Mouse (Mus musculus) urinary bladder, postnatal 10 days (tissue): ENCODE data around the gene Tex14.
A peak's percentile ranks its signal among the peaks of the same experiment; 100 is the strongest.
"Not testable (repeated sequence)": the region's sequence is repeated elsewhere in the genome, so short reads cannot be mapped to it uniquely, and the experiment has no call there.

Source experiments
- DNase-seq: peaks from one replicate; pipeline ENCODE4 v3.0.0; 2022; ENCODE audit warnings: low spot score

Tex14 gene

GRCm38 (mm10) chr11:87426450-87427250 lies 21.8 kb downstream of the Tex14 start:
- not testable (repeated sequence) for DNase-seq

- DNase-seq: no peak
These were observed 22.6 kb downstream of the Tex14 start for GRCm38 (mm10) chr11:87427273-87428050.

DNA sequence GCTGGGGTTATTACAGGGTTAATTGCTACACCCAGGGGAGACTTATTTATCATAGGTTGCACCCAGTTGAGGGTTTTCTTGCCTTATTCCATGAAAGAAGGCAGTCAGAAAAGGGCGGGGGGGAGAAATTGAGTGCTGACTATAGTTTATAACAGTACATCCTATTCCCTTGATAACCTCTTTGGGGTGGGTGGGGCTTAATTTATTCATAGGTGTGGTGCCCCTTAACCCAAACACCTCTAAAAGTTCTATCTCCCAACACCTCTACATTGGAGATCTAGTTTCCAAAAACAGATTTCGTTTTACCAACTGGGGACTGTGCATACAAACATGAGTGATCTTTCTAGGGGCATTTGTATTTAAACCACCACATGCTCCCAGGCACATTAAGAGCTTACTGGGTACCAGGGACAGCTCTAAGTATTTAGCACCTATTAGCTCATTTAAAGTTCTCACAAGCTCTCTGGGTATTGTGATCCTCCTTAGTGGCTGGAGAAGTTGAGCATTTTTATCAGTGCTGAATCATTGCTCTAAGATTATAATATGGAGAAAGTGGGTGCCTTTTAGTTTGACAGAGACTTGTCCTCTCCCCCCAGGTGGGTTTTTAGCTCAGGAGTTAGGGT lies 23.3 kb downstream of the Tex14 start:
- DNase-seq: no peak

- DNase-seq: no peak
These were observed 24.5 kb downstream of the Tex14 start for GRCm38 (mm10) chr11:87429363-87429762.

DNA sequence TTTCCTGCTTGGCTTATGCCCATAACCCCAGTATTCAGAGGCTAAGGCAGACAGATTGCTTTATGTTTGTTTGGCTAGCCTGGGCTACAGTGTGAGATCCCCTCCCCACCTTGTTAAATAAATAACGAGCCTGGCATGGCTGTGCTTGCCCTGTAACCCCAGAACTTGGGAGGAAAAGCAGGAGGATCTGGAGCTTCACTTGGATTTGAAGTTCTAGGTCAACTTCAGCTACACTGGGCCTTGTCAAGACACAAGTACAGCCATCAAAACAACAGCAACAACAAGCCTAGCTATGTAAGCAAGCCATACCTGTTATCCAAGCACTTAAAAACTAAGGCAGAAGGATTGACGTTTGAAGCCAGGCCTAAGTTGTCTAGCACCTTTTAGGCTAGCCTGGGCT lies 25.5 kb downstream of the Tex14 start:
- no peak for DNase-seq

DNA sequence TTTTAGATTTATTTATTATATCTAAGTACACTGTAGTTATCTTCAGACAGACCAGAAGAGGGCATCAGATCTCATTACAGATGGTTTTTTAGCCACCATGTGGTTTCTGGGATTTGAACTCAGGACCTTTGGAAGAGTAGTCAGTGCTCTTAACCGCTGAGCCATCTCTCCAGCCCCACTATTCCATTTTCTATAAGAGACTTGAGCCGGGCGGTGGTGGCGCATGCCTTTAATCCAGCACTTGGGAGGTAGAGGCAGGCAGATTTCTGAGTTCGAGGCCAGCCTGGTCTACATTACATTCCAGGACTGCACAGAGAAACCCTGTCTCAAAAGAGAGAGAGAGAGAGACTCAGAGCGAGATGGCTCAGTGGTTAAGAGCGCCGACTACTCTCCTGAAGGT lies 26.9 kb downstream of the Tex14 start:
- not testable (repeated sequence) for DNase-seq

DNA sequence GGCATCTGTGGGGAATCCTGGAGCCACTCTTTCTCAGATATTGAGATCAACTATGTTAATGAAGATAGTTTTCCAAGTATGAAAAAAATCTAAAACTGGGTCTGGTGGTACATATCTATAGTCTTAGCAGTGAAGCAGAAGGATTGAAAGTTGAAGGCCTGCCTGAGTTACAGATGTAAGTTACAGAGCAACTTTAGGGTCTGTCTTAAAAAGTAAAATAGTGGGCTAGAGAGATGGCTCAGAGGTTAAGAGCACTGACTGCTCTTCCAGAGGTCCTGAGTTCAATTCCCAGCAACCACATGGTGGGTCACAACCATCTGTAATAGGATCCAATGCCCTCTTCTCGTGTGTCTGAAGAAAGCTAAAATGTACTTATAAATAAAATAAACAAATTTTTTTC lies 27.6 kb downstream of the Tex14 start:
- no peak for DNase-seq

DNA sequence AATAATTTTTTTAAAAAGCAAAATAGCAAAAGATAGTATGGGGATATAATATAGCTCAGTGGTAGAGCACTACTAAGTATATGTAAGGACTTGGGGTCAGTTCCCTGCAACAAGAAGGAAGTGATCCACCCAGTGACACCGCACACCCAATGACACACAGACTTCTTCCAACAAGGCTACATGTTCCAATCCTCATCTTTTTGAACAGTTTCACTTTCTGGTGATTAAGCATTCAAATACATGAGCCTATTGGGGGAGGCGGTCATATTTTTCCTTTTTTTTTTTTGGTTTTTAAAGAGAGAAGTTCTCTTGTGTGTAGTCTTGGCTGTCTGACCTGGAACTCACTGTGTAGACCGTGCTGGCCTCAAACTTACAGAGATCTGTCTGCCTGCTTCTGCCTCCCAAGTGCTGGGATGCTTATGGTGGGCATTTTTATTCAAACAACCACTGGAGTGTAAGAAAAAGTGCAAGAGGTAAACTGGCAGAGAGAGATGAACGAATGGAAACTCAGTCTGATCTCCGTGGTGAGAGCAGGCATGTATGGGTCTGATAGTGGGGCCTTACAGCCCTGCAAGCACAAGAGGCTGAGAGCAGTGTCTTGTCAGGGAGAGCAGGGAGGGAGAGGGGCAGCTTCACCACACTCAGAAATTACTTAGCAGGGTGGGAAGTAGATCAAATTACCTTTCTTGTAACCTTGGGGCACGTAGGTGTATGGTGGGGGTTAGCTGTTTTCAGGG lies 28.2 kb downstream of the Tex14 start:
- no peak for DNase-seq

DNA sequence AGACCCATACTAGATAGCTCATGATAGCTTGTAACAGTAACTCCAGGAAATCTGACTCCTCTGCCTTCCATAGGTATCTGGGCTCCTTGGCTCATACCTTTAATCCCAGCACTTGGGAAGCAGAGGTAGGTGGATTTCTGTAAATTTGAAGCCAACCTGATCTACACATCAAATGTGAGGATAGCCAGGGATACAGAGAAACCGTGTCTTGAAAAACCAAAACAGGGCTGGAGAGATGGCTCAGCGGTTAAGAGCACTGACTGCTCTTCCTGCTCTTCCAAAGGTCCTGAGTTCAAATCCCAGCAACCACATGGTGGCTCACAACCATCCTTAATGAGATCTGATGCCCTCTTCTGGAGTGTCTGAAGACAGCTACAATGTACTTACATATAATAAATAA lies 30.2 kb downstream of the Tex14 start:
- not testable (repeated sequence) for DNase-seq

DNA sequence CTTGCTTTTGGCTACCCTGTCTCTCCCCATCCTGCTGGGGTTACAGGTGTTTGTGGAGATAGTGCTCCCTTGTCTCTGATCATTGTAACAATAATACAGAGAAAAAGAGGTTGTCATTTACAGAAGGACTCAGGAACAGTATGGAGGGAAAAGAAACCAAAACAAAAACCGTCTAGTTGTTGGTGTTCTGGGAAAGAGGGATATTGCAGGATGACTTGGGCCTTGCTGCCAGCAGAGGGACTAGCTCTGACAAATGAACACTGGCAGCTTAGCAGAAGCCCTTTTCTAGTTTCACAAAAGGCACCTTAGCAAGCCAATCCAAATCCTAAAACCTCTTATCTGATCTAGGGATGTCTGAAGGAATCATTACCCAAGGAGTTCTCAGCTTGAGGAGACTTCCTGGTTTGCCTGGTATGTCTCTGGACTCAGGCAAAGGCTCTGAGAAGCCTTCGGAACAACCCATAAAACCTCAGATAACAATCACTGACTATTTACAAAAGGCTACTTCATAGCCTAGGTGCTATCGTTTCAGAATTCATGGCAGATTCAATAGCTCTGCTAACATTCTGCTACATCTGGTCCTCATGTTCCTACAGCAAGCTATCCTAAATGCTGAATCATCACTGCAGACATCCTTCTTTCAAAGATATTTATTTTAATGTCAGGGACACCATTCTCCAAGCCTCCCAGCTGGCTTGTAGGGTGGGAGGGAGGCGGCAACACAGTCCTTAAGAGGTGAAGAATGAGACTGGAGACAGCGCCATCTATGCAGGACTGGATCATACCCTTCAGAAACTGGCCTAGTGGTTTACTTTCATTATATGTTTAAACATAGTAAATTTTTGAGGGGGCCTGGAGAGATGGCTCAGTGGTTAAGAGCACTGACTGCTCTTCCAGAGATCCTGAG lies 31.7 kb downstream of the Tex14 start:
- no peak for DNase-seq

DNA sequence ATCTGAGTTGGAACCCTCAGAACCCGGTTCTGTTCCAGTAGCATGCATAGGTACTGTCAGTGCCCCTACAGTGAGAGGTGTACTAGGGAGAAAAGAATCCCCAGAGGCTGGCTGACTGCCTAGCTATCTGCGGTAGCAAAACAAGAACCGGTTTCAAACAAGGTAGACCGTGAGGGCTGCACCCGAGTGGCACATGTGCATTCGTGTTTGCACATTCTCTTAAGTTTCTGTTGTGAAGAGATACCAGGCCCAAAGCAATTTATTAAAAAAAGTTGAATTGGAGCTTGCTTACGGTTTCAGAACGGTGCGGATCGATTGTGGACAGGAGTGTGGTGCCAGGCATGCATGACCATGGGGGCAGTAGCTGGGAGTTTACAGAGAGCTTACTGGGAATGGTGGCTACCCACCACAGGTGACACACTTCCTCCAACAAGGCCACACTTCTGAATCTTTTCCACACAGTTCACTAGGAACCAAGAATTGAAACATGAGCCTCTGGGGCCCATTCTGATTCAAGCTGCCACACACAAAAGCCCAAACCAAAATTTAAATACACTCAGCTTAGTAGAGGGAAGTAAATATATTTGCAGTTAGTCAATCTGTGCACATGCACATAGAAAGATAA lies 35.0 kb downstream of the Tex14 start:
- no peak for DNase-seq

GRCm38 (mm10) chr11:87442643-87443372 lies 37.9 kb downstream of the Tex14 start:
- DNase-seq: peak; percentile 34

GRCm38 (mm10) chr11:87443373-87443883 lies 38.6 kb downstream of the Tex14 start:
- no peak for DNase-seq

- DNase-seq: not testable (repeated sequence)
These were observed 39.2 kb downstream of the Tex14 start for GRCm38 (mm10) chr11:87444056-87444455.

- no peak for DNase-seq
These were observed 40.0 kb downstream of the Tex14 start for GRCm38 (mm10) chr11:87444735-87445428.

- DNase-seq: not testable (repeated sequence)
These were observed 40.7 kb downstream of the Tex14 start for GRCm38 (mm10) chr11:87445593-87445992.

DNA sequence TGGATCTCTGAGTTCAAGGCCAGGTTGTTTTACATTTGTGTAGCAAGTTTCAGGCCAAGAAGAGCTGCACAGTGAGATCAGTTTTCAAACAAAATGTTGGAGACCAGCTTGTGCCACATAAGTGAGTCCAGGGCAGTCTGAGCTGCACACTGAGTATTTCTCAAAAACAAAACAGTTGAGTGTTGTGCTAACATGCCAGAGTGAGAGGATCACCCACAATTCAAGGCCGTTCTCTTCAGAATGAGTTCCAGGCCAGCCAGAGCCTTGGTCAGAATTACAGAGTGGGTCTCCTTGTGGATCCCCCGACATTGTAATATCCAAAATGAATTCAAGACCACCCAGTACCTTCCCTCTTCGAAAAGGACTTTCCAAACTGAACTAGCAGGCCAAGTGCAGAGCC lies 41.3 kb downstream of the Tex14 start:
- no peak for DNase-seq

DNA sequence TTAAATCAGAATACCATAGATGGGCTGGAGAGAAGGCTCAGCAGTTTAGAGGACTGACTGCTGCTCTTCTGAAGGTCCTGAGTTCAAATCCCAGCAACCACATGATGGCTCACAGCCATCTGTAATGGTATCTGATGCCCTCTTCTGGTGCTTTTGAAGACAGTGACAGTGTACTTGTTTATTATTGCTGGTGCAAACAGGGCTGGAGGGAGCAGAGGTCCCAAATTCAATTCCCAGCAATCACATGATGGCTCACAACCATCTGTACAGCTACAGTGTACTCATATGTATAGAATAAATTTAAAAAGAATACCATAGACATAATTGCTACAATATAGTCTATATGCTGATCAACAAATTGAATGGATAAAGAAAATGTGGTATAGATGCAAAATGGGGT lies 42.6 kb downstream of the Tex14 start:
- DNase-seq: no peak

- peak; percentile 72 for DNase-seq
These were observed 43.2 kb downstream of the Tex14 start for GRCm38 (mm10) chr11:87448081-87448475.
